Mouse (Mus musculus) hematopoietic stem cell, adult 5-6 weeks (primary cell): Measurements from ENCODE around the gene Gmeb2. TPM values are rescaled to one million over a fixed set of nuclear protein-coding genes. Genes with fewer than 3 reads are reported as not detected.

ENCODE experiments used
- ATAC-seq, 2 experiments: fragments of 125-278 bp in 1 of 2; replicated peaks in 1 of 2; 2 replicates each; pipeline ENCODE4 v1.8.0; 2016 to 2017; ENCODE audit warnings: inconsistent platforms in 2 of 2, mild to moderate bottlenecking in 2 of 2, moderate number of reproducible peaks in 2 of 2, low read depth in 1 of 2, moderate TSS enrichment in 1 of 2; ENCODE audit not compliant: low FRiP score in 2 of 2, poor library complexity in 2 of 2, severe bottlenecking in 2 of 2, insufficient read depth in 1 of 2, low TSS enrichment in 1 of 2
- total RNA-seq: library from RNA; stranded (forward); fragments of 172-1452, 232-1000 nt; gene quantifications from 2 replicates; pipeline ENCODE4 v1.2.3, GENCODE M21; 2017

Gmeb2 gene
- total RNA-seq, 1 experiment from 2014 or later: 14.8 TPM

DNA sequence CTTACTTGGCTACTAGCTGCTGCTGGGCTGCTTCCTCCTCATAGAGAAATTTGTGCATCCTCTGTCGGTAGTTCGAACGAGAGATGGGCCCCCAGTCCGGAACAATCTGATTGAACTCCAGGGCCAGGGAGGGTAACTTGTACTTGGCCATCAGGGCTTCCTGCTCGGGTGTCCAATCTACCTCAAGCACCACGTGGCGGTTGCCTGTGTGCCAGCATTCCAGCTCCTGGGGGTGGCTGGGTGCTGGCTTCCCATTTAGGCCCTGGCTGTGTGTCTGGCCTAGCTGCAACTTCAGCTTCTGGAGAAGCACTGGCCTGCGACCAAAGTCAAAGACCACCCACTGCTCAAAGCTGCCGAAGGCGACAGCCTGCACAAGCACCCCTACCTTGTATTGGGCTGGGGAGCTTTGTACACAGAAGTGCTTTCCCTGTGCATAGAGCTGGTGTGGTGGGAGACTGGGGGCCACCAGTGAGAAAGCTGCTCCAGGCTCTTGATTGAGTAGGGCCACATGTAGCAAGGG is 49.7 kb downstream of the Gmeb2 start:
- no peak for ATAC-seq

DNA sequence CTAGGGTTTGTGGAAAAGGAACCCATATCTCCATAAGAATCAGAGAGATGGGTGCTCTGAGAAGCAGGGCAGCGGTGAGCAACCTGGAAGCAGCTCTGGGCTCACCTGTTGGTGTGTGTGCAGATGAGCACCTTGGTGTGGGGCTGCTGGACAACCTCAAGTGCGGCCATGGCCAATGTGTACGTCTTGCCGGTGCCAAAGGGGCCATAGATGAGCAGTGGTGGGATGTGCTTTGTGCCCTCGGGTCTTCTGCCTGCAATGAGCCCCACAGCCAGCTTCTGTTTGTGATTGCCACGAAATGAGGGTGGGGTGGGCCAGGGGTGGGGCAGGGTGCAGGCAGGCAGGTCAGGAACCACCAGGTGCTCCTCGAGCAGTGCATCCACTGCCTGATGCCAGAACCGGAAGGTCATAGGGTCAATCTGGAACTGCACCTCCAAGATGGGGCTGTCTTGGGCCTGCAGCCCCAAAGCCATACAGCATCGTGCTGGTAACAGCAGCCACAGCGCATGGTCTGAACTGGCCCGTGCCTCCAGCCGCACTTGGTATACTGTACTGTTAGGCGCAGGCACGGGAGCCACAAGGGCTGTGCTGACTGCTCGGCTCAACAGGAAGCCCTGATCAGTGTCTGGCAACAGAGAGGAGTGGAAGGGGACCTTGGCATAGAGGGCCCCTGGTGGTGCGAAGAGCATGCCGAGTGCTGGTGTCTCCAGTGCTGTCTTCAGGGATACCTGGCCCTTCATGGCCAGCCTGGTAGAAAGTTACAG is 50.4 kb downstream of the Gmeb2 start:
- ATAC-seq: no peak

GRCm38 (mm10) chr2:181235681-181236566 is 51.9 kb downstream of the Gmeb2 start:
- no peak for ATAC-seq

- ATAC-seq: no peak
These were observed 53.2 kb downstream of the Gmeb2 start for GRCm38 (mm10) chr2:181234680-181235079.

GRCm38 (mm10) chr2:181233443-181233842 is 54.4 kb downstream of the Gmeb2 start:
- no peak for ATAC-seq

DNA sequence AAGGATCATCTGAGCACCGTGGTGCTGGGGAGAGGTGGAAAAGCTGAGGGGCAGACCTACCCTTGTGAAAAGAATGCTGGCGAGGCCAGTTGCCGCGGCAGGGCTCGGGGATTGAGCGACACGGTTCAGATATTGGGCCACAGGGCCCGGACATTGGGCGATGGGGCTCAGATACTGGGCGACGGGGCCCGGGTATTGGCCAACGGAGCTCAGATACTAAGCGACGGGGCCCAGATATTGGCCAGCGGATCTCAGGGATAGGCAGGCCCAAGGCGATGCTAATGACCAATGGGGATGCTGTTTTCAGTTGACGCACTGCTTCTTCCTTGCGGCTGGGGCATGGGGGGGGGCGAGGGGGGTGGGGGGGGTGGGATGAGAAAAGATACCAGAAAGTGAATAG is 56.7 kb downstream of the Gmeb2 start:
- no peak for ATAC-seq

- no peak for ATAC-seq
These were observed 59.5 kb downstream of the Gmeb2 start for GRCm38 (mm10) chr2:181228335-181228734.

DNA sequence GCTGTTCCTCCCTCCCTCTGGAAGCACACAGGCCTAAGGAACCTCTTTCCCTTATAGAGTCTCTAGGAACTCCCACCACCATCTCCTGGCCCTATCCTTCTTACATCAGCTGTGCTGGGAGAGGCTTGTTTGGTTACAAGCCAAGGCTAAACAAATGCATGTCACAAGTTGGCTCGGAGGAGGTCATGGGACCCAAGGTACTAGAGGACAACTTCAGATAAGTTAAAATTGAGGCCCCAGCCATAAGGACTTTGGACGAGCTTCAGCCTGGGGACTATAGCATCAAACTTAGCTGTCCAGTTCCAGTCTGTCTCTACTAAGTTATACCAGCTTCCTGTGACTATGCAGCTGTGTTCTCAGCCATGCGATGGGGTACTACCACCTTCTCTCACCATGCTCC is 60.7 kb downstream of the Gmeb2 start:
- no peak for ATAC-seq

- no peak for ATAC-seq
These were observed 62.8 kb downstream of the Gmeb2 start for GRCm38 (mm10) chr2:181224994-181225393.

- no peak for ATAC-seq
These were observed 67.5 kb downstream of the Gmeb2 start for GRCm38 (mm10) chr2:181220361-181220760.

GRCm38 (mm10) chr2:181219538-181220216 is 68.2 kb downstream of the Gmeb2 start, which contains the start of gene Fndc11:
Gene Fndc11 (plus strand): TSS chr2:181220013.
- peak; percentile 99 to 100 for ATAC-seq

DNA sequence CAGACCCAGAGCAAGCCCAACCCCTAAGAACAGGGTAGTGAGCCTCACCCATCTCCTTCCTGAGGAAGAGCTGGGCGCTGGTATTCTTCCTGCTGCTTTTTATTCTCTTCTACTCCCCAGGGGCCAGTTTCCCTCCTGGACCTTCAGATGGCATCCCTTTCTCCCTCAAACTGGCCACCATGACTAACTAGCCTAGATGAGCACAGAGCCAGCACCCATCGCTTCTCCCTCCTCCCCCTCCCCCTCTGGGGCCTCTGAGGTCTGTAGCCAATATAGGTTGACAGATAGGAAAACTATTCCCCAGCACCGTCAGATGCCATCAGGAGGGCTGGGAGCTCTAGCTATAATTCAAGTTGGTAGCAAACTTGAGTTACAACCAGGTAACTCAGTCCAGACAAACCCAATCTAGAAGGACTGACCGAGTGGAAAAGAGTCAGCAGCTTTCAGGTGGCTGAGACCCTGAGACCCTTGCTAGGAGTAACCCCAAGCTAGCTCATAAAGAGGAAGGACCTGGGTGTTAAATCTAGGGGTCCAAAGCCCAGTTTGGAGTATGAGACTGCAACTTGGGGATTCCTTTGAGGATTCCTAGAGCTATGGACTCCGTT is 68.9 kb downstream of the Gmeb2 start:
- ATAC-seq: no peak

DNA sequence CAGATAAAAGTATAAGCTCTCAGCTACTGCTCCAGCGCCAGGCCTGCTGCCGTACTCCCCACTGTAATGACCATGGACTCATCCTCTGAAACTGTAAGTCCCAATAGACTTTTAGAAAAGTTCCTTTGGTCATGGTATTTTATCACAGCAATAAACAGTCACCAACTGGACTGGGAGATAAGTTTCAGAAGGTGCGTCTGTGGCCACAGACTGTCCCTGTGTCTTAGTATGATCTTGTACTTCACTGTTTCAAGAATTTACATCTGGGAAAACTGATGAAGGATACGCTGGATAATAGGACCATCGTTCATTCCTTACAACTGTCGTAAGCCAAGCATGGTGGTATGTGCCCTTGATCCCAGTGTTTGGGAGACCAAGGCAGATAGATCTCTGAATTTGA is 71.8 kb downstream of the Gmeb2 start:
- no peak for ATAC-seq

DNA sequence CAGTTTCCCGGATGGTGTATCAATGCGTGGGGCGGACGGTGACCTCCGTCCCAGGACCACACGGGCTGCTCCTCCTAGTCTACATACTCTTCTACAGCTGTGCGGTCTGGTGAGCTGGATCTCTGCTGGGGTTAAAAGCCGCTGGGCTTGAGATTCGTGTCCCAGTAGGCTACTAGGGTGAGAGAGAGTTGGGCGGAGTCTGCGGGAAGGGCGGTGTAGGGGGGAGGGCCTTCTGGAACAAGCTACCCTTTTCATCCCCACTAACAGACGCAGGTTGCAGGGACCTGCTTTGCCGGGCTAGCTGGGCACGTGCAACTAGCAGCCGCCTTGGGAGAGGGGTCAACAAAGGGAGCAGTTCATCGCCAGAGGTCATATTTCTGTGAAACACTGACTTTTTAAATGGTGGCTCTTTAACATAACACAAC is 74.8 kb downstream of the Gmeb2 start, which contains the start of gene Srms:
Gene Srms (minus strand): TSS at position 165 of the 425 bp plus-strand sequence.
- ATAC-seq: peak; percentile 82 to 89

DNA sequence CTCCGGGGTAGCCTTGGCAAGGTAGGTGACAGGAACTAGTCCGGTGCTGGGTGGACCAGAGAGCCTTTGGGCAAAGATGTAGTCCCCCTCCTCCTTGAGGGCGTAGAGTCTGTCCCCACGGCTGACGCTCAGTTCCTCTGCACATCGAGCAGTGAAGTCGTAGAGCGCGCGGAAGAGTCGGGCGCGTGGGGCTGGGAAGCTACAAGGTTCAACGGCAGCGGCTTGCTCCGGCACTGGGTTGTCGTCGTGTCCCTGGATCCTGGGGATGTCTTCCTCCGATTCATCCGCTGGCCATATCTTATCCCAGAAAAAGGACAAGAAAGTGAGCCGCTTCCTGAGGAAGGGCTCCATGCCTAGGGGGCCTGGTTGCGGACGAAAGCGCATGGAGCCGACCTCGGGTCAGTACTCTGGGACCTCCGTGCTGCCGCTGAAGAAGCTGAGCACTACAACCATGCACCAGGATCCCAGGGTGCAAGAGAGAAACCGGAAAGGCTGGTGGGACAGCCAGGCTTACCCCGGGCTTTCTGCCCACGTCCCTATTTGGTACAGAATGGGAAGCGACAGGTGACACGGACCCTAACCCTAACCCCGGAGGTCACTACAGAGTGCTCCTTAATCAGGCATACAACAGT is 75.3 kb downstream of the Gmeb2 start:
- ATAC-seq: peak; percentile 46 to 47; a peak in 3 of 4 replicates

GRCm38 (mm10) chr2:181206118-181206517 is 81.7 kb downstream of the Gmeb2 start:
- no peak for ATAC-seq

DNA sequence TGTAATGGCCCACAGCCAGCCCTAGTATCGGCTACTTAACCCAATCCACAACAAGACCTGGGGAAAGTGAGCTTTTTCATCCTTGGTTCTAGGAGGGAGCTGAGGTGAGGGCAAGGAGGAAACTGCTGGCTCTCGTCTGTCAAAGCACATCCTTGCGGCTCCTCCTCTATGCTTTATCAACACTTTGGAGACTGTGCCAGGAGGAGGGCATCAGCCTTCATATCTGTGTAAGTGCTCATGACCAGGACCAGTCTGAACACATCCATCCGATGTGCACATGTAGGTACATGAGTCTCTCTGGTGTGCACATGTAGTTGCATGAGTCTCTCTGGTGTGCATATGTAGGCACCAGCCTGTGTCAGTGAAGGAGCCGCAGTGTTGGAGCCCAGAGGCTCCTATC is 82.2 kb downstream of the Gmeb2 start:
- no peak for ATAC-seq
